Mouse (Mus musculus): Measurements from ENCODE around the gene Gm973.

DNA sequence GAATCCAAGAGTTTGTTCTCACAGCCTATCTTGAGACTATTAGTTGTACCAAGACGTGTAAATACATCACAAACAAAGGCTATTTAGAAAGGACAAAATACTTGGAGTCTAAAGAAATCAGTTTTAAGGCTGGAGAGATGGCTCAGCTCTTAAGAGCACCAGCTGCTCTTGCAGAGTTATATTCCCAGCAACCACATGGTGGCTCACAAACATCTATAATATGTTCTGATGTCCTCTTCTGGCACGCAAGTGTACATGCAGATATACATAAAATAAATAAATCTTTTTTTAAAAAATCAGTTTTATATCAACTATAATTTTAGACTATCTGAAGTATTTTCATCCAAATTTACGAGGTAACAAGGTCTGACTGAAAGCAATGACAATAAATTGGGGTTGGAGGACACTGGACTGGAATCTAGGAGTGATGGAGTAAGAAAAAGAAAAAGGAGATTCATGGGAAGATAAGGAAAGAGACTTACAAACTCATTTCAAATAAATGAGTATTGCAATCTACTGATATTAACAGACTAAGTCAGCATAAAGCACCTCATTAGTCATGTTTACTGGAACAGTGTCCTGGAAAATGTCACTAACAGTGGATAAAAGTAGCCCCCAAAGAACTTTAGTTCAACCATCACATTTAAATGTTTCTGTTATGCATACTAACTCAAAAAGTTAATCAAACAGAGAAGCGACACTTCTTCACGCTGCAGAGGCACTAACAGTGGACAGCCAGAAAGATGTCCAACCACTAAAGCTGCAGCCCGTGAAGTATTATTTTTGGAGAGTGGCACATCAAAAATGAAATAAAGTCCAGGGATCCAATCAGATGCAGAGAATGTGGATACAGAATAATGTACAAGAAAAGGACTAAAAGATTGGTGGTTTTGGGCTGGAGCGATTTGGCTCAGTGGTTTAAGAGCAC lies 140.4 kb downstream of the Gm973 start:
- TF ChIP-seq CTCF (conservative IDR thresholded peaks at IDR 0.05; ENCODE audit: low read length): no peak
- no peak for TF ChIP-seq NANOG (IDR thresholded peaks at IDR 0.05; ENCODE audit: borderline replicate concordance, low read length)
- no peak for TF ChIP-seq POU5F1 (IDR thresholded peaks at IDR 0.05; ENCODE audit: borderline replicate concordance, low read length)
